Mouse (Mus musculus) E14TG2a.4 (cell line): Measurements from ENCODE around the gene Bean1.

Source experiments
- CTCF ChIP-seq: conservative IDR thresholded peaks from 2 replicates; pipeline ENCODE4 v1.5.1; 2014; ENCODE audit warnings: low read length
- NANOG ChIP-seq: IDR thresholded peaks from 2 replicates; pipeline ENCODE4 v1.6.1; 2014; ENCODE audit warnings: borderline replicate concordance, low read length, mixed read lengths
- POU5F1 ChIP-seq: IDR thresholded peaks from 2 replicates; pipeline ENCODE4 v1.6.1; 2014; ENCODE audit warnings: low read length, borderline replicate concordance

GRCm38 (mm10) chr8:104134521-104134920 is 35.7 kb upstream of the Bean1 start:
- no peak for TF ChIP-seq CTCF
- no peak for TF ChIP-seq POU5F1
- no peak for TF ChIP-seq NANOG
